Mouse (Mus musculus): ENCODE data around the gene Srrm2.

The Srrm2 gene

GRCm38 (mm10) chr17:23790269-23791078 is at the start of gene Srrm2:
TSS of gene Srrm2 (plus strand) at chr17:23790532.
- peak; percentile 67 to 71 for DNase-seq

- DNase-seq, result no peak
Measured at GRCm38 (mm10) chr17:23740598-23741021, 49.7 kb upstream of the Srrm2 start, which contains the start of gene Paqr4. TSS of gene Paqr4 (minus strand) at chr17:23740867.

GRCm38 (mm10) chr17:23741359-23742209 is 48.7 kb upstream of the Srrm2 start:
- no peak for DNase-seq

GRCm38 (mm10) chr17:23742210-23742793 is 48.0 kb upstream of the Srrm2 start:
- peak; percentile 46 to 65 for DNase-seq

- DNase-seq, result no peak
Measured at GRCm38 (mm10) chr17:23742941-23743340, 47.4 kb upstream of the Srrm2 start.

GRCm38 (mm10) chr17:23744076-23744475 is 46.3 kb upstream of the Srrm2 start:
- DNase-seq, result no peak

- no peak for DNase-seq
Measured at GRCm38 (mm10) chr17:23744651-23745050, 45.7 kb upstream of the Srrm2 start.

GRCm38 (mm10) chr17:23745301-23746251 is 44.8 kb upstream of the Srrm2 start, which contains the start of gene Kremen2:
TSS of gene Kremen2 (minus strand) at chr17:23745833.
- no peak for DNase-seq

- no peak for DNase-seq
Measured at GRCm38 (mm10) chr17:23746311-23746710, 44.0 kb upstream of the Srrm2 start.

GRCm38 (mm10) chr17:23746767-23747166 is 43.6 kb upstream of the Srrm2 start:
- no peak for DNase-seq

GRCm38 (mm10) chr17:23747471-23747870 is 42.9 kb upstream of the Srrm2 start:
- no peak for DNase-seq

- no peak for DNase-seq
Measured at GRCm38 (mm10) chr17:23748026-23748425, 42.3 kb upstream of the Srrm2 start.

- DNase-seq, result peak; percentile 83 to 91
Measured at GRCm38 (mm10) chr17:23748631-23749391, 41.5 kb upstream of the Srrm2 start.

- DNase-seq, result no peak
Measured at GRCm38 (mm10) chr17:23749400-23750191, 40.7 kb upstream of the Srrm2 start.

GRCm38 (mm10) chr17:23755689-23756088 is 34.6 kb upstream of the Srrm2 start:
- DNase-seq, result peak; percentile 33 to 70

GRCm38 (mm10) chr17:23757581-23757980 is 32.8 kb upstream of the Srrm2 start:
- no peak for DNase-seq

GRCm38 (mm10) chr17:23758801-23759200 is 31.5 kb upstream of the Srrm2 start:
- peak in 1 of 2 experiments; percentile 21 for DNase-seq

- DNase-seq, result no peak
Measured at GRCm38 (mm10) chr17:23760231-23760630, 30.1 kb upstream of the Srrm2 start.

GRCm38 (mm10) chr17:23761155-23761554 is 29.2 kb upstream of the Srrm2 start:
- DNase-seq, result no peak

- no peak for DNase-seq
Measured at GRCm38 (mm10) chr17:23762976-23763375, 27.4 kb upstream of the Srrm2 start.

Measured in kidney, postnatal 25 days (tissue).